Mouse (Mus musculus) megakaryocyte, adult 5-6 weeks (primary cell): Measurements from ENCODE around the gene Zfp568. TPM values are rescaled to one million over a fixed set of nuclear protein-coding genes. Genes with fewer than 3 reads are reported as not detected.

Source experiments
- ATAC-seq: 2 replicates; pipeline ENCODE4 v1.8.0; 2016; ENCODE audit warnings: mild to moderate bottlenecking, inconsistent platforms; ENCODE audit not compliant: poor library complexity, severe bottlenecking
- total RNA-seq, 2 experiments: library from RNA; stranded (forward) in 1 of 2; stranded (reverse) in 1 of 2; fragments of 153-499, 151-499 nt in 1 of 2; fragments of 221-1000, 200-1000 nt in 1 of 2; gene quantifications; 2 replicates each; pipeline versions ENCODE4 v1.2.3 to v1.2.4; 2015 to 2017

The Zfp568 gene
- total RNA-seq, 2 experiments from 2014 or later, result 4.9 to 15.1 TPM

GRCm38 (mm10) chr7:29987551-29987950 is 3.8 kb downstream of the Zfp568 start:
- ATAC-seq, result no peak

- no peak for ATAC-seq
Observed at GRCm38 (mm10) chr7:29989031-29989430, 5.3 kb downstream of the Zfp568 start.

GRCm38 (mm10) chr7:29992698-29993097 is 8.9 kb downstream of the Zfp568 start:
- no peak for ATAC-seq

GRCm38 (mm10) chr7:29993340-29993739 is 9.6 kb downstream of the Zfp568 start:
- no peak for ATAC-seq

- no peak for ATAC-seq
Observed at GRCm38 (mm10) chr7:29995134-29995533, 11.4 kb downstream of the Zfp568 start.

- no peak for ATAC-seq
Observed at GRCm38 (mm10) chr7:30000601-30001000, 16.8 kb downstream of the Zfp568 start.

GRCm38 (mm10) chr7:30007601-30008000 is 23.8 kb downstream of the Zfp568 start:
- ATAC-seq, result no peak

GRCm38 (mm10) chr7:30008020-30008690 is 24.4 kb downstream of the Zfp568 start:
- ATAC-seq, result 0 out of 2 replicates have a peak, but pooled peaks have one; percentile 5

GRCm38 (mm10) chr7:30009321-30010085 is 25.7 kb downstream of the Zfp568 start:
- ATAC-seq, result no peak

GRCm38 (mm10) chr7:30010551-30011195 is 26.9 kb downstream of the Zfp568 start:
- ATAC-seq, result no peak

- ATAC-seq, result 0 out of 2 replicates have a peak, but pooled peaks have one; percentile 35
Observed at GRCm38 (mm10) chr7:30012956-30013363, 29.2 kb downstream of the Zfp568 start.

GRCm38 (mm10) chr7:30017226-30017625 is 33.5 kb downstream of the Zfp568 start:
- no peak for ATAC-seq

- ATAC-seq, result no peak
Observed at GRCm38 (mm10) chr7:30019543-30019942, 35.8 kb downstream of the Zfp568 start.

GRCm38 (mm10) chr7:30023324-30023723 is 39.6 kb downstream of the Zfp568 start:
- no peak for ATAC-seq

- no peak for ATAC-seq
Observed at GRCm38 (mm10) chr7:30023800-30024199, 40.0 kb downstream of the Zfp568 start.

- ATAC-seq, result no peak
Observed at GRCm38 (mm10) chr7:30025358-30025757, 41.6 kb downstream of the Zfp568 start.

GRCm38 (mm10) chr7:30027331-30027730 is 43.6 kb downstream of the Zfp568 start:
- ATAC-seq, result no peak

- ATAC-seq, result no peak
Observed at GRCm38 (mm10) chr7:30028572-30028971, 44.8 kb downstream of the Zfp568 start.

- no peak for ATAC-seq
Observed at GRCm38 (mm10) chr7:30030677-30031076, 46.9 kb downstream of the Zfp568 start.

GRCm38 (mm10) chr7:30031379-30031778 is 47.6 kb downstream of the Zfp568 start:
- ATAC-seq, result no peak

GRCm38 (mm10) chr7:30034331-30034730 is 50.6 kb downstream of the Zfp568 start:
- no peak for ATAC-seq

- no peak for ATAC-seq
Observed at GRCm38 (mm10) chr7:30044354-30044753, 60.6 kb downstream of the Zfp568 start.
